Mouse (Mus musculus) cerebellum, adult 9-11 months (tissue): ENCODE data around the gene F8.
"Not testable (repeated sequence)": the region's sequence is repeated elsewhere in the genome, so short reads cannot be mapped to it uniquely, and the experiment has no call there.

Experiments
- DNase-seq: peaks from one replicate; pipeline ENCODE4 v3.0.0; 2022

Gene F8

GRCm38 (mm10) chrX:75382195-75382771 is at the start of gene F8, which contains the start of gene Fundc2:
F8 (minus strand) TSS chrX:75382615.
Fundc2 (plus strand) TSS chrX:75382399.
- DNase-seq, result peak; percentile 84

- peak; percentile 92 for DNase-seq
Measured at GRCm38 (mm10) chrX:75415936-75416785, 33.7 kb upstream of the F8 start, which contains the start of the genes Cmc4, Mtcp1 and Brcc3. Cmc4 (minus strand) TSS chrX:75416584. Mtcp1 (minus strand) TSS chrX:75416588. Brcc3 (plus strand) TSS chrX:75416628.

GRCm38 (mm10) chrX:75409711-75410110 is 27.3 kb upstream of the F8 start:
- no peak for DNase-seq

GRCm38 (mm10) chrX:75403350-75403749 is 20.9 kb upstream of the F8 start:
- no peak for DNase-seq

GRCm38 (mm10) chrX:75402668-75403067 is 20.3 kb upstream of the F8 start:
- DNase-seq, result no peak

- no peak for DNase-seq
Measured at GRCm38 (mm10) chrX:75399471-75399870, 17.1 kb upstream of the F8 start.

- DNase-seq, result no peak
Measured at GRCm38 (mm10) chrX:75381699-75382098, 716 bp downstream of the F8 start.

GRCm38 (mm10) chrX:75381176-75381575 is 1.2 kb downstream of the F8 start:
- DNase-seq, result peak; percentile 4

- DNase-seq, result no peak
Measured at GRCm38 (mm10) chrX:75376815-75377214, 5.6 kb downstream of the F8 start.

- no peak for DNase-seq
Measured at GRCm38 (mm10) chrX:75372666-75373425, 9.6 kb downstream of the F8 start.

GRCm38 (mm10) chrX:75370197-75370596 is 12.2 kb downstream of the F8 start:
- DNase-seq, result no peak

GRCm38 (mm10) chrX:75323556-75323955 is 58.9 kb downstream of the F8 start:
- no peak for DNase-seq

- no peak for DNase-seq
Measured at GRCm38 (mm10) chrX:75271676-75272075, 110.7 kb downstream of the F8 start.

GRCm38 (mm10) chrX:75233603-75234376 is 148.6 kb downstream of the F8 start:
- not testable (repeated sequence) for DNase-seq

GRCm38 (mm10) chrX:75231456-75231855 is 151.0 kb downstream of the F8 start:
- no peak for DNase-seq

- DNase-seq, result no peak
Measured at GRCm38 (mm10) chrX:75163670-75164069, 218.7 kb downstream of the F8 start, which contains the start of gene Smim9. Smim9 (minus strand) TSS chrX:75163770.

GRCm38 (mm10) chrX:75155576-75156243 is 226.7 kb downstream of the F8 start:
- DNase-seq, result peak; percentile 43

- DNase-seq, result no peak
Measured at GRCm38 (mm10) chrX:75152249-75152648, 230.2 kb downstream of the F8 start.

- no peak for DNase-seq
Measured at GRCm38 (mm10) chrX:75150304-75150703, 232.1 kb downstream of the F8 start.

GRCm38 (mm10) chrX:75148414-75148813 is 234.0 kb downstream of the F8 start:
- no peak for DNase-seq

- DNase-seq, result not testable (repeated sequence)
Measured at GRCm38 (mm10) chrX:75143124-75143555, 239.3 kb downstream of the F8 start.

GRCm38 (mm10) chrX:75138182-75138581 is 244.2 kb downstream of the F8 start:
- no peak for DNase-seq
